Mouse (Mus musculus) myocyte (in vitro differentiated cells): ENCODE data around the gene Gm49322. TPM values are rescaled to one million over a fixed set of nuclear protein-coding genes. Genes with fewer than 3 reads are reported as not detected.
"Not testable (repeated sequence)": the region's sequence is repeated elsewhere in the genome, so short reads cannot be mapped to it uniquely, and the experiment has no call there.

Source experiments
- H3K27me3 ChIP-seq: one replicate; pipeline ENCODE4 v1.6.1; 2011; ENCODE audit not compliant: control insufficient read depth, insufficient read depth, insufficient read length
- H3K36me3 ChIP-seq: one replicate; pipeline ENCODE4 v1.6.1; 2011; ENCODE audit not compliant: control insufficient read depth, insufficient read depth
- H3K4me2 ChIP-seq: one replicate; pipeline ENCODE4 v1.6.1; 2011; ENCODE audit warnings: low read depth, control low read depth
- H3K4me3 ChIP-seq: one replicate; pipeline ENCODE4 v1.5.1; 2011; ENCODE audit warnings: mild to moderate bottlenecking, control low read depth, moderate library complexity
- H3K79me2 ChIP-seq: one replicate; pipeline ENCODE4 v1.6.1; 2011; ENCODE audit not compliant: control insufficient read depth, insufficient read depth
- H3ac ChIP-seq: one replicate; pipeline ENCODE4 v1.6.1; 2011; ENCODE audit not compliant: control insufficient read depth, insufficient read length
- CEBPB ChIP-seq: IDR thresholded peaks from 2 replicates; pipeline ENCODE4 v1.6.1; 2011; ENCODE audit warnings: mild to moderate bottlenecking, moderate library complexity; ENCODE audit not compliant: poor library complexity, insufficient read depth, severe bottlenecking
- E2F4 ChIP-seq: IDR thresholded peaks from one replicate; pipeline ENCODE4 v1.6.1; 2011; ENCODE audit warnings: mild to moderate bottlenecking, control low read depth, moderate library complexity; ENCODE audit not compliant: insufficient read depth
- MAX ChIP-seq: IDR thresholded peaks from one replicate; pipeline ENCODE4 v1.6.1; 2011; ENCODE audit warnings: low read depth, mild to moderate bottlenecking, control low read depth
- MYOD1 ChIP-seq, 3 experiments: IDR thresholded peaks; one replicate each; pipeline ENCODE4 v1.6.1; 2011; ENCODE audit warnings: control low read depth in 2 of 3, low read depth in 2 of 3, mild to moderate bottlenecking in 2 of 3, moderate library complexity in 1 of 3; ENCODE audit not compliant: insufficient read length in 2 of 3, control insufficient read depth in 1 of 3
- MYOG ChIP-seq, 3 experiments: IDR thresholded peaks; one replicate each; pipeline ENCODE4 v1.6.1; 2011; ENCODE audit warnings: control low read depth in 2 of 3, low read depth in 2 of 3, mild to moderate bottlenecking in 2 of 3; ENCODE audit not compliant: insufficient read length in 2 of 3, control insufficient read depth in 1 of 3, insufficient read depth in 1 of 3
- POLR2A ChIP-seq: IDR thresholded peaks from one replicate; pipeline ENCODE4 v1.6.1; 2011; ENCODE audit warnings: low read depth, mild to moderate bottlenecking, control low read depth, moderate library complexity; ENCODE audit not compliant: insufficient read length
- POLR2AphosphoS2 ChIP-seq: IDR thresholded peaks from one replicate; pipeline ENCODE4 v1.6.1; 2011; ENCODE audit warnings: low read depth, control low read depth; ENCODE audit not compliant: insufficient read length
- REST ChIP-seq: IDR thresholded peaks from one replicate; pipeline ENCODE4 v1.6.1; 2011; ENCODE audit warnings: mild to moderate bottlenecking, control low read depth, moderate library complexity; ENCODE audit not compliant: insufficient read depth, insufficient read length
- SRF ChIP-seq: IDR thresholded peaks from one replicate; pipeline ENCODE4 v1.6.1; 2011; ENCODE audit warnings: low read depth; ENCODE audit not compliant: control insufficient read depth, insufficient read length
- TCF12 ChIP-seq: IDR thresholded peaks from one replicate; pipeline ENCODE4 v1.6.1; 2011; ENCODE audit warnings: mild to moderate bottlenecking, control low read depth; ENCODE audit not compliant: poor library complexity, insufficient read depth, severe bottlenecking
- TCF3 ChIP-seq: IDR thresholded peaks from one replicate; pipeline ENCODE4 v1.6.1; 2011; ENCODE audit warnings: low read depth, control low read depth; ENCODE audit not compliant: insufficient read length
- USF1 ChIP-seq: IDR thresholded peaks from one replicate; pipeline ENCODE4 v1.6.1; 2011; ENCODE audit warnings: low read depth, mild to moderate bottlenecking, control low read depth, moderate library complexity
- polyA plus RNA-seq: library from polyadenylated mRNA; unstranded; fragments of >200 nt; fragmentation: generic; extraction: Trizol; gene quantifications from one replicate; pipeline ENCODE4 v1.2.1, GENCODE M21; 2012; ENCODE audit warnings: missing spikeins

Gene Gm49322
- polyA plus RNA-seq, 1 experiment = 1.0 TPM

- Histone ChIP-seq H3K4me2 (no peak overlapping the region), H3K36me3 (peaks cover 4% of the 10 kb centered on the region), H3K27me3 (no peaks in the 10 kb centered on the region), H3ac (no peak overlapping the region), H3K4me3 (no peak overlapping the region), H3K79me2 (peaks cover 99% of the 10 kb centered on the region)
- no peak for TF ChIP-seq SRF
- TF ChIP-seq MAX = no peak
- TF ChIP-seq MYOG (IDR thresholded peaks at IDR 0.05; ENCODE audit: control insufficient read depth in 1 of 3, insufficient read depth in 1 of 3, insufficient read length in 2 of 3, low read depth in 2 of 3) = peak; percentile 4 to 70 (median 51)
- peak in 2 of 3 experiments; percentile 67 to 70 for TF ChIP-seq MYOD1 (IDR thresholded peaks at IDR 0.05; ENCODE audit: control insufficient read depth in 1 of 3, insufficient read length in 2 of 3, low read depth in 2 of 3)
- TF ChIP-seq CEBPB = no peak
- TF ChIP-seq POLR2A = peak; percentile 55
- TF ChIP-seq POLR2AphosphoS2 = peak; percentile 14
- TF ChIP-seq REST = no peak
- TF ChIP-seq TCF3 = peak; percentile 6
- no peak for TF ChIP-seq USF1
- no peak for TF ChIP-seq TCF12
- TF ChIP-seq E2F4 = no peak
Measured at GRCm38 (mm10) chr10:80627685-80628084, 21.9 kb downstream of the Gm49322 start.

- no peak for TF ChIP-seq SRF
- no peak for TF ChIP-seq REST
- peak in 2 of 3 experiments; percentile 22 to 60 for TF ChIP-seq MYOD1 (IDR thresholded peaks at IDR 0.05; ENCODE audit: control insufficient read depth in 1 of 3, insufficient read length in 2 of 3, low read depth in 2 of 3)
- no peak for TF ChIP-seq USF1
- no peak for TF ChIP-seq TCF3
Measured at GRCm38 (mm10) chr10:80628925-80629324, 23.1 kb downstream of the Gm49322 start.

GRCm38 (mm10) chr10:80635345-80635744 lies 29.5 kb downstream of the Gm49322 start:
- Histone ChIP-seq H3K4me3 (no peak overlapping the region), H3K79me2 (peaks cover 31% of the 10 kb centered on the region), H3K4me2 (no peak overlapping the region), H3K27me3 (no peaks in the 10 kb centered on the region), H3ac (no peak overlapping the region), H3K36me3 (peaks cover 30% of the 10 kb centered on the region)
- no peak for TF ChIP-seq E2F4
- TF ChIP-seq POLR2AphosphoS2 = no peak
- TF ChIP-seq TCF12 = no peak
- TF ChIP-seq REST = no peak
- no peak for TF ChIP-seq USF1
- no peak for TF ChIP-seq MAX
- no peak for TF ChIP-seq MYOG (IDR thresholded peaks at IDR 0.05; ENCODE audit: control insufficient read depth in 1 of 3, insufficient read depth in 1 of 3, insufficient read length in 2 of 3, low read depth in 2 of 3)
- no peak for TF ChIP-seq MYOD1 (IDR thresholded peaks at IDR 0.05; ENCODE audit: control insufficient read depth in 1 of 3, insufficient read length in 2 of 3, low read depth in 2 of 3)

More at GRCm38 (mm10) chr10:80628925-80629324, 23.1 kb downstream of the Gm49322 start:
- Histone ChIP-seq H3ac (no peak overlapping the region), H3K79me2 (peaks cover 92% of the 10 kb centered on the region), H3K27me3 (no peaks in the 10 kb centered on the region), H3K4me2 (no peak overlapping the region), H3K4me3 (no peak overlapping the region), H3K36me3 (peaks cover 4% of the 10 kb centered on the region)

DNA sequence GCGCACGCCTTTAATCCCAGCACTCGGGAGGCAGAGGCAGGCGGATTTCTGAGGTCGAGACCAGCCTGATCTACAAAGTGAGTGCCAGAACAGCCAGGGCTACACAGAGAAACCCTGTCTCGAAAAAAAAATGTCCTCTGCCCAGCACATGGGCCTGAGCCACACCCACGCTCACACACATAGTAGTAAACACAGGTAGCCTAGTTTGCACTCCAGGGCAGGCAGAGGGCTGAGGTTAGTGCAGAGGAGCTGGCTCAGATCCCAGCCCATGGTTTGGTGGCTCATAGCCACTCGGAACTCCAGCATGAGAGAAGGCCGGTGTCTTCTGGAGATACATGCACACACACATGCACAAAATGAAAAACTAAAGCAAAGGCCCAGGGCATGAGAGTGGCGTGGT lies 41.1 kb downstream of the Gm49322 start:
- TF ChIP-seq MAX (no peak), MYOG (IDR thresholded peaks at IDR 0.05; ENCODE audit: control insufficient read depth in 1 of 3, insufficient read depth in 1 of 3, insufficient read length in 2 of 3, low read depth in 2 of 3) (no peak)
- Histone ChIP-seq H3ac (no peak overlapping the region), H3K36me3 (no peaks in the 10 kb centered on the region), H3K4me3 (no peak overlapping the region), H3K4me2 (no peak overlapping the region), H3K27me3 (no peaks in the 10 kb centered on the region), H3K79me2 (peaks cover 3% of the 10 kb centered on the region)

DNA sequence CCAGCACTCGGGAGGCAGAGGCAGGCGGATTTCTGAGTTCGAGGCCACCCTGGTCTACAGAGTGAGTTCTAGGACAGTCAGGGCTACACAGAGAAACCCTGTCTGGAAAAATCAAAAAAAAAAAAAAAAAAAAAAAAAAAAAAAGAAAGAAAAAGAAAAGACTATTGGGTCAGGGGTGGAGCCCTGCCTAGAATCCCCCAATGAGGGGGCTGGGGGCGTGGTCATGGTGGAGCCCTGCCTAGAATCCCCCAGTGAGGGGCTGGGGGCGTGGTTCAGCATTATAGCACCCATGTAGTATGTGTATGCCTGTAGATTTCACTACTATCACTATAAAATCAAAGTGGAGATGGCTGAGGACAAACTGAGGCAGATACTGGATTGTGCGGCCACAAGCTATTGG lies 44.1 kb downstream of the Gm49322 start:
- not testable (repeated sequence) for H3ac ChIP-seq, H3K4me2 ChIP-seq, H3K27me3 ChIP-seq, H3K4me3 ChIP-seq, H3K79me2 ChIP-seq, H3K36me3 ChIP-seq

DNA sequence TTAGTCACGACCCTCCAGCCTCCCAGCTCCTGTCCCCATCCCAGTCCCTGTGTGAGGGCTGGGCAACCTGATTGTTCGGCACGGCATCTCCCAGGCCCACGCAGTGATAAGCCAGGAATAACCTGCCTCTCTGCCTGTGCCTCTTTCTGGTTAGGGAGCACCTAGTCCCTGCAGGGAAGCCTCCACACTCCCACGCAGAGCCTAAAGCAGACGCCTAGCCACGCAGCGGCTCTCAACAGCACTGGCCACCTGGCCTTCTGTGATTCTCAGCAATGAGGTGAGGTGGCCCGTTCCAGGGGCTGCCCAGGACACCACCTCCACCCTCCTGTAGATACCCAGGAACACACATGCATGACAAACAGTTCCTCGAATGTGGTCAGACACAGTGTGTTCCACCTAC lies 44.6 kb downstream of the Gm49322 start:
- Histone ChIP-seq H3K27me3 (no peaks in the 10 kb centered on the region), H3K79me2 (peaks cover 12% of the 10 kb centered on the region), H3K36me3 (no peaks in the 10 kb centered on the region), H3K4me3 (no peak overlapping the region), H3K4me2 (no peak overlapping the region), H3ac (no peak overlapping the region)
- TF ChIP-seq E2F4 (no peak), TCF12 (no peak), POLR2A (no peak), USF1 (no peak), MYOD1 (IDR thresholded peaks at IDR 0.05; ENCODE audit: control insufficient read depth in 1 of 3, insufficient read length in 2 of 3, low read depth in 2 of 3) (no peak)
